Mouse (Mus musculus): ENCODE data around the gene Sv2c. TPM values are rescaled to one million over a fixed set of nuclear protein-coding genes. Genes with fewer than 3 reads are reported as not detected.

Sv2c gene
- total RNA-seq, 2 experiments from 2014 or later: 0.07 to 0.24 TPM

GRCm38 (mm10) chr13:95950434-95951091, 181.8 kb downstream of the Sv2c start:
- intact Hi-C loops (cut with DNase I): loop anchor here (5.0 kb wide), 1 partner anchor 173 kb away; no protein-coding TSS in a partner anchor
- DNase-seq: no peak

- DNase-seq: no peak
- intact Hi-C loops (cut with DNase I): no loop called here
Observed at GRCm38 (mm10) chr13:95949356-95949755, 183.0 kb downstream of the Sv2c start.

DNA sequence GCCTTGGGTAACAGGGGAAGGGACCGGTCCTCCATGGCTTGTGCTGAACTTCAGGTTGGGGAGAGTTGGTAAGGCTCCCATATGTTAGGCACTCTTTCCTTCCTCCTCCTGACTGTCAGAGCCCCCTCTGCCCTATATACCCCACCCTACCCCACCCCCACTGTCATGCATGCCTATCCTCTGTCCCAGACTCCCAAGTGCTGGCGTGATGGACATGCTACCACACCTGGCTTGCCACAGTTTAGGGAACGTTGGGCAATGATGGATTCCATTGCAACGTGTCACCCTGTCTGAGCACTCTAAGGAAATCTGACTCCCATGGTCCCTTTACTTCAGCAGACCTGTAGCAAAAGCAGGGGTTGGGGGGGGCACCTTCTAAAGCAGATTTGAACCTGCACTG, 183.6 kb downstream of the Sv2c start:
- DNase-seq: no peak
- intact Hi-C loops (cut with DNase I): no loop called here

DNA sequence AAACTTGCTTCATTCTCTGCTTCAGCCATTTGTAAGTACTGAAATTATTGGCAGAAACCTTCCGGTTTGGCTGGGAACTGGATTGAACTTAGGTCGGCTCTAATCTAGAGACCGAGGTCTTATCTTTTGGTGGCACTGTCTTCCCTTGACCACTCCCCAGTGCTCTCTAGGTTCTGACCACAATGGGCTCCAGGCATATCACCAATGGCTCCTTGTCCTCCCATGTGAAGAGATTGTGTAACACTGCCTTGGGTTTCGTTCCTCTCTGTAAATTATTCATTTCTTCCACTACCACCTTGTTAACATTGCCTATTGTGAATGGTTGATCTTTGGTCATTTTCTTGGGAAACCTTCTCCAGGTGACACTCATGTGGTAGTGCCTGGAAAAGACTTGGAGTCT, 184.0 kb downstream of the Sv2c start:
- no peak for DNase-seq
- intact Hi-C loops (cut with DNase I): no loop called here

DNA sequence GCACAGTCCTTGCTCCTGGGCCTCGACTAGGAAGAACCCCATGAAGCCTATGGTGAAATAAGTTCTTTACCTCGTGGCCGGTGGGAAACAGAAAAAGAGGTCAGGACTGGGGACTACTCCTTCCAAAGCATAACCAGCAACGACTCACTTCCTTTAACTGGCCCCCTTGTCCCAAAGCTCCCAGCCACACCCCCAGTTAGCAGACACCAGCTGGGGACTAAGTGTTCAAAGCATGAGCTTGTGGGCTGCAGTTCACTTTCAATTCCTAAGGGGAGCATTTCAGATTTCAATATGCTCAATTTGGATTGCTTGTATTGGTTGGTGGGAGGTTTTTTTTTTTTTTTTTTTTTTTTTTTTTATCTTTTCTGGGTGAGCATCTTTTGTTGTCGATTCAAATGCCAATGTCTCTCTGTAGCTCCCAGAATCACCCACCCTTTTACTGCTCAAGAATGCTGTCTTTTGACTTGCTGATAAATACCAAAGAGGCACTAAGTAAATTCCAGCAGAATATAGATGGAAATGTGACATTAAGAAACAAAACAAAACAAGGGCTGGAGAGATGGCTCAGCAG, 186.4 kb downstream of the Sv2c start:
- intact Hi-C loops (cut with DNase I): no loop called here

DNA sequence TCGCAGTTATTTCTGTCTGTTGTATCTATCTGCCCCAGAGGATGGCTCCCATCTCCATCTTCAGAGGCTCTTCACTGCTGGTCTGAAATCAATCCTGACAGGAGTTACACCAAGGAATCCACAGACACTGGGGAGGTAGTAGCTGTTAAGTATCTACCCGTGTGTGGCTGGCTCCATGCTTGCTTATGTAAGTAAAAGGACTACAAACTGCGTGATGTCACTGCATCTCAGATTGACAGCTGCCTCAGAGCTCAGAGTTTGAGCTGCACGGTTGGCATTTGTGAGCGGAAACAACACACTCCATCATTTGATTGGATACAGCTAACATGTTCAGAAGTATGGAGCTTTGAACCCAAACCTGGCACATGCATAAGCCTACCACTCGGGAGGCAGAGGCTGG, 187.8 kb downstream of the Sv2c start:
- intact Hi-C loops (cut with DNase I): no loop called here

More for the DNA sequence above, 186.4 kb downstream of the Sv2c start:
- DNase-seq: no peak

DNA sequence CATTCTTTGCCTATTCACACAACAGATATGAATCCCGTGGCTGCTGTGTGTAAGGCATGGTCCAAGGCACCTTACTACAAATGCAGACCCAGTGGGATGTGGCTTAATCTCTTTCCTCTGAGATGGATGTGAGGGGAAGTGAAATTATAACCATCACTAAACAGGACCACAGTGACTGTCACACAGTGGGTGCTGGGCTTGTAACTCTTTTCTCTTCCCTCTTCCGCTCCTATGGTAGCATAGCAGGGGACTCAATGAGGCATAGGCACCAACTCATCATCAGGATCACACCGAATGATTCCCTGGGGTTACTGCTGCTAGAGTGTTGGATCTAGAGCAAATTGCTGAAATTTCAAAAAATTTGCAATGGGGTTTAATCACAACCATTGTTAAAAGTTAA, 188.5 kb downstream of the Sv2c start:
- intact Hi-C loops (cut with DNase I): no loop called here
- no peak for DNase-seq

More for the DNA sequence above, 187.8 kb downstream of the Sv2c start:
- no peak for DNase-seq

DNA sequence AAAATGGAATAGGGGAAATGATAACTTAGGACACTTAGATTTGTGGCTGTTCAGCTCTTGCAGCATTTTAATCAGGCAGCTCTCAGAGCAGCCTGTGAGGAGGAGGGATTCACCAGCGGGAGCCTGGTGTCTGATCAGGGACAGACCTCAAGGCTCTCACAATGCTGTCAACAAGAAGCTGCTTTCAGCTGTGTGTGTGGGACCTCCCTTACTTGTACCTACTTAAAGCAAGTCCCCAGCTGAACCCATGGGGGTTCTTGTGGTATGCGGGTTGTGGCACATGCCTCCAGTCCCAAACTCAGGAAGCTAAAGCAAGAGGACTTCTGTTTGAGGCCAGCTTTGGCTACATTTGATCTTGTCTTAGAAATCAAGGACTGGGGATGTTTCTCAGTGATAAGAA, 189.8 kb downstream of the Sv2c start:
- intact Hi-C loops (cut with DNase I): no loop called here
- DNase-seq: no peak

GRCm38 (mm10) chr13:95941861-95942260, 190.5 kb downstream of the Sv2c start:
- intact Hi-C loops (cut with DNase I): no loop called here
- no peak for DNase-seq

DNA sequence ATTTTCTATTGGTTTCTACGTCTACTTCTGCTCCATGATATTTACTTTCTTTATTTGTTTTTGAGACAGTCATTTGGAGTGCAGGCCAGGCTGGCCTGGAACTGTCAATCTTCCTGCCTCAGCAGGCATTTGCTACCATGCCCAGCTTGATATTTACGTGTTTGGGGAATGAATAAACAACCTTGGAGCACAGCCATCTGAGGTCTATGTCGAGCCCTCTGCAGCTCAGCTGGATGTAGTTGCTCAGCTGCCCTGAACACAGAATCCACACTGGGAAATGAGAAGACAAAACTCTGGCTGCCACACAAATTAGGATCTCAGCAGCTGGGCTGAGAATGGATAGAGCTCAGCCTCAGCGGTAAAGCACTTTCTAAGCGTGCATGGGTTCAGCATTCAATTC, 191.6 kb downstream of the Sv2c start:
- intact Hi-C loops (cut with DNase I): no loop called here
- no peak for DNase-seq

- intact Hi-C loops (cut with DNase I): no loop called here
- no peak for DNase-seq
Observed at GRCm38 (mm10) chr13:95924201-95924621, 208.2 kb downstream of the Sv2c start.

GRCm38 (mm10) chr13:95922626-95923025, 209.8 kb downstream of the Sv2c start:
- DNase-seq: no peak
- intact Hi-C loops (cut with DNase I): no loop called here

- DNase-seq: no peak
- intact Hi-C loops (cut with DNase I): no loop called here
Observed at GRCm38 (mm10) chr13:95918624-95919284, 213.6 kb downstream of the Sv2c start.

DNA sequence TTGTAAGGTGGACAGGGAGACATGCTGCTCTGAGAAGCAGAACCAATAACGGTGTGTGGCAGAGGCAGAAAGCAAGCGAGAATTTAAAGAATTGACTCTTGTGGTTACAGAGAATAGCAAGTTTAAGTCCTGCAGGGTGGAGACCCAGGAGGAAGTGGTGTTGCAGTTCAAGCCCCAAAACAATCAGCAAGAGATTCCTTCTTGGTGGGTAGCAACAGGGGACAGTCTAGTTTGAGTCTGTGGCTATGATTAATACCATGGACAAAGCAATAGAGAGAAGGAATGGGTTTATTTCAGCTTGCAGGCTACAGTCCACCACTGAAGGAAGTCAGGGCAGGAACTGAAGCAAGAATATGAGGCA, 219.4 kb downstream of the Sv2c start:
- DNase-seq: no peak
- intact Hi-C loops (cut with DNase I): no loop called here

DNA sequence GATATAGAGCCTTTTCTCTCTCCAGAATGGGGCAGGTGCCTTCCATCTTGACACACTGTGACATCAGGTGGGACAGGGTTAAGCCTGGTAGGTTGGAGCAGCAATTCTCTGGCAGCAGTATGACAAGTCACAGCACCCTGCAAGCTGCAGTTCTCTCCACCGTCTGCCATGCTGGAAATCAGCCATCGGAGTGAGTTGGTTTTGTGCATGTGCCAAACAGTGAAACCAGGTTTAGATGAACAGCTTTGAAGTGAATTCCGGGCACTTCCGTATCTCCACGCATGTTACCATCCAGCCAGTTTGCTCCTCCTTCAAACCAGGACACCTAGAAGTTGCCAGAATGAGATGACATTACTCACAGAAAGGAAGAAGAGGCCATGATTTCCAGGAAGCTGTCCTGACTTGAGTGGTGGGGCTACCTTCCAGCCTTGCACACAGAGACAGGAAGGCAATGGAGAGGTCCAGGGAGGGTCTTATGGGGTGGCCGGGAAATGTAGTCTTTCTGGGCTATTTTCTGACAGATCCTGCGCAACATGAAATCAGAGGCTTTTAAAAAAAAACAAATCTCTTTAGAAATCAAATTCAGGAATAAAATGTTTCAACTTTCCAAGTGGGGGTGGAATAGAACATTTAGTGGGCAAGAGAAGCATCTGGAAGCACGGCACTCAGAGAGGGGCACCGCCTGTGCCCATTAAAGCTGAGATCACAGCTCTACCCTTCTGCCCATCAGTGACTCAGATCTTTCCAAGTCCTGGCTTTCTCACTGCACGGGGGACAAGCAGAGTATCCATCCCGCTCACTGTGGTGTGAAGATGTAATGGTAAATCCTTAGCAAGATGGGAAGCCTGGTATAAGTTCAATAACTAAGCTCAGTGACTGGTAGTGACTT, 220.0 kb downstream of the Sv2c start:
- peak in 1 of 2 experiments; percentile 17 for DNase-seq
- intact Hi-C loops (cut with DNase I): no loop called here

GRCm38 (mm10) chr13:95910270-95910669, 222.1 kb downstream of the Sv2c start:
- DNase-seq: no peak
- intact Hi-C loops (cut with DNase I): no loop called here

DNA sequence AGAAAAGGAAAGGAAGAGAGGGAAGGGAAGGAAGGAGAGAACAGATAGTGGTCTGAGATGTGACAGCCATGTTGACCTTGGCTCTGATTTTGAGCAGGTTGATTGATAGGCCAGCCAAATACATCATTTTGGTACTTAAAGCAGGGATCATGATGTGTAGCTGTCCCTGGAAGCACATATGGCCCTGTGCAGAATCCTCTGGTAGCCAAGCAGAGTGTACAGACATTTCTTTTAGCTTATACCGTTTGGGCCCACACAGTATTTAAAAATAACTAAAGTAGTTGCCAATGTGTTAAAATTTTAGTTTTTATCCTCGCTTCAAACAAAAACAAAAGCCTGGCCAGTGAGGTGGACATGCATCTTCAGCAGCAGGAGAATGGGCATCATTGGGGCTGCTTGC, 223.1 kb downstream of the Sv2c start:
- intact Hi-C loops (cut with DNase I): no loop called here
- DNase-seq: no peak

Data from heart, postnatal 14 days (tissue).